Mouse (Mus musculus): ENCODE data around the gene Atrnl1.

The Atrnl1 gene

GRCm38 (mm10) chr19:57894191-57894590, 283.4 kb downstream of the Atrnl1 start:
- in situ Hi-C loops (cut with MboI; ENCODE audit: unreplicated experiment in 2 of 2) = no loop called here

GRCm38 (mm10) chr19:57900037-57900436, 289.2 kb downstream of the Atrnl1 start:
- in situ Hi-C loops (cut with MboI; ENCODE audit: unreplicated experiment in 2 of 2) = no loop called here

GRCm38 (mm10) chr19:57909466-57909865, 298.6 kb downstream of the Atrnl1 start:
- in situ Hi-C loops (cut with MboI; ENCODE audit: unreplicated experiment in 2 of 2) = no loop called here

GRCm38 (mm10) chr19:57910650-57911049, 299.8 kb downstream of the Atrnl1 start:
- in situ Hi-C loops (cut with MboI; ENCODE audit: unreplicated experiment in 2 of 2) = no loop called here

- in situ Hi-C loops (cut with MboI; ENCODE audit: unreplicated experiment in 2 of 2) = no loop called here
These were observed 305.5 kb downstream of the Atrnl1 start for GRCm38 (mm10) chr19:57916325-57916724.

- in situ Hi-C loops (cut with MboI; ENCODE audit: unreplicated experiment in 2 of 2) = no loop called here
These were observed 312.2 kb downstream of the Atrnl1 start for GRCm38 (mm10) chr19:57922991-57923390.

GRCm38 (mm10) chr19:57924856-57925255, 314.0 kb downstream of the Atrnl1 start:
- in situ Hi-C loops (cut with MboI; ENCODE audit: unreplicated experiment in 2 of 2) = no loop called here

- in situ Hi-C loops (cut with MboI; ENCODE audit: unreplicated experiment in 2 of 2) = no loop called here
These were observed 314.8 kb downstream of the Atrnl1 start for GRCm38 (mm10) chr19:57925681-57926080.

GRCm38 (mm10) chr19:57926164-57926860, 315.5 kb downstream of the Atrnl1 start:
- in situ Hi-C loops (cut with MboI; ENCODE audit: unreplicated experiment in 2 of 2) = no loop called here

- in situ Hi-C loops (cut with MboI; ENCODE audit: unreplicated experiment in 2 of 2) = no loop called here
These were observed 316.2 kb downstream of the Atrnl1 start for GRCm38 (mm10) chr19:57926941-57927471.

GRCm38 (mm10) chr19:57927566-57928523, 317.0 kb downstream of the Atrnl1 start:
- in situ Hi-C loops (cut with MboI; ENCODE audit: unreplicated experiment in 2 of 2) = no loop called here

GRCm38 (mm10) chr19:57931626-57932025, 320.8 kb downstream of the Atrnl1 start:
- in situ Hi-C loops (cut with MboI; ENCODE audit: unreplicated experiment in 2 of 2) = no loop called here

- in situ Hi-C loops (cut with MboI; ENCODE audit: unreplicated experiment in 2 of 2) = no loop called here
These were observed 326.0 kb downstream of the Atrnl1 start for GRCm38 (mm10) chr19:57936865-57937264.

GRCm38 (mm10) chr19:57939166-57939565, 328.3 kb downstream of the Atrnl1 start:
- in situ Hi-C loops (cut with MboI; ENCODE audit: unreplicated experiment in 2 of 2) = no loop called here

- in situ Hi-C loops (cut with MboI; ENCODE audit: unreplicated experiment in 2 of 2) = no loop called here
These were observed 330.7 kb downstream of the Atrnl1 start for GRCm38 (mm10) chr19:57941529-57941928.

GRCm38 (mm10) chr19:57942281-57942680, 331.4 kb downstream of the Atrnl1 start:
- in situ Hi-C loops (cut with MboI; ENCODE audit: unreplicated experiment in 2 of 2) = no loop called here

- in situ Hi-C loops (cut with MboI; ENCODE audit: unreplicated experiment in 2 of 2) = no loop called here
These were observed 332.5 kb downstream of the Atrnl1 start for GRCm38 (mm10) chr19:57943308-57943707.

GRCm38 (mm10) chr19:57944680-57945079, 333.8 kb downstream of the Atrnl1 start:
- in situ Hi-C loops (cut with MboI; ENCODE audit: unreplicated experiment in 2 of 2) = no loop called here

- in situ Hi-C loops (cut with MboI; ENCODE audit: unreplicated experiment in 2 of 2) = no loop called here
These were observed 334.9 kb downstream of the Atrnl1 start for GRCm38 (mm10) chr19:57945626-57946250.

GRCm38 (mm10) chr19:57948489-57948888, 337.7 kb downstream of the Atrnl1 start:
- in situ Hi-C loops (cut with MboI; ENCODE audit: unreplicated experiment in 2 of 2) = no loop called here
